Mouse (Mus musculus) lung, adult 2 months (tissue): ENCODE results near the gene Prdx6.

ENCODE experiments used
- CTCF ChIP-seq: fragments of 200-500 bp; IDR thresholded peaks from 2 replicates; pipeline ENCODE4 v1.5.1; 2011; ENCODE audit warnings: mild to moderate bottlenecking, low read length, control low read depth; ENCODE audit not compliant: insufficient read depth
- POLR2A ChIP-seq: fragments of 200-500 bp; IDR thresholded peaks from 2 replicates; pipeline ENCODE4 v1.6.1; 2011; ENCODE audit warnings: low read depth, mild to moderate bottlenecking, control low read depth, low read length, borderline replicate concordance; ENCODE audit errors: extremely low read depth

GRCm38 (mm10) chr1:161233226-161233839, 17.7 kb downstream of the Prdx6 start:
- no peak for TF ChIP-seq CTCF
- TF ChIP-seq POLR2A, result no peak
